Mouse (Mus musculus) neural tube, embryonic 14.5 days (tissue): ENCODE data around the gene Dexi. TPM values are rescaled to one million over a fixed set of nuclear protein-coding genes. Genes with fewer than 3 reads are reported as not detected.

Experiments used
- ATAC-seq: fragments of 200-750 bp; cut with Nextera tagmentation; 2 replicates; pipeline ENCODE4 v1.8.0; 2017; ENCODE audit warnings: low read depth, mild to moderate bottlenecking, moderate TSS enrichment, moderate library complexity
- H3K27ac ChIP-seq: fragments of 300-500 bp; sonication (generic); 2 replicates; pipeline ENCODE4 v1.5.1; 2014; ENCODE audit warnings: low read depth, mild to moderate bottlenecking, control low read depth, low read length, moderate library complexity, mixed read lengths
- H3K27me3 ChIP-seq: fragments of 300-500 bp; sonication (generic); 2 replicates; pipeline ENCODE4 v1.6.1; 2014; ENCODE audit warnings: low read length; ENCODE audit not compliant: control insufficient read depth, insufficient read depth
- H3K36me3 ChIP-seq: fragments of 300-500 bp; sonication (generic); 2 replicates; pipeline ENCODE4 v1.6.1; 2014; ENCODE audit warnings: low read length, mixed read lengths; ENCODE audit not compliant: control insufficient read depth, insufficient read depth
- H3K4me1 ChIP-seq: fragments of 300-500 bp; sonication (generic); 2 replicates; pipeline ENCODE4 v1.6.1; 2014; ENCODE audit warnings: low read length; ENCODE audit not compliant: control insufficient read depth, insufficient read depth
- H3K4me2 ChIP-seq: fragments of 300-500 bp; sonication (generic); 2 replicates; pipeline ENCODE4 v1.6.1; 2014; ENCODE audit warnings: mild to moderate bottlenecking, low read depth, low read length, control low read depth
- H3K4me3 ChIP-seq: fragments of 300-500 bp; sonication (generic); 2 replicates; pipeline ENCODE4 v1.5.1; 2014; ENCODE audit warnings: low read depth, low read length, control low read depth, mixed read lengths
- H3K9ac ChIP-seq: fragments of 300-500 bp; sonication (generic); replicated peaks from 2 replicates; pipeline ENCODE4 v1.6.1; 2014; ENCODE audit warnings: low read depth, mild to moderate bottlenecking, control low read depth, low read length, mixed read lengths
- H3K9me3 ChIP-seq: fragments of 300-500 bp; sonication (generic); 2 replicates; pipeline ENCODE4 v1.6.1; 2016; ENCODE audit warnings: low read length; ENCODE audit not compliant: control insufficient read depth
- WGBS: fragments of 180-500 bp; shearing (Covaris S2); extraction: QIAGEN DNeasy Blood & Tissue Kit; methylation state at CpG from one replicate; pipeline ENCODE4 v1.1.7; 2014; 5-methylcytosine and 5-hydroxymethylcytosine counted together
- polyA plus RNA-seq: library from polyadenylated mRNA; unstranded; fragments of >200 nt; fragmentation: Nextera tagmentation; extraction: Ambion mirVana; gene quantifications from 2 replicates; pipeline ENCODE4 v1.2.1, GENCODE M21; 2014

Dexi gene
- polyA plus RNA-seq, 1 experiment from 2014 or later: 26.9 TPM

DNA sequence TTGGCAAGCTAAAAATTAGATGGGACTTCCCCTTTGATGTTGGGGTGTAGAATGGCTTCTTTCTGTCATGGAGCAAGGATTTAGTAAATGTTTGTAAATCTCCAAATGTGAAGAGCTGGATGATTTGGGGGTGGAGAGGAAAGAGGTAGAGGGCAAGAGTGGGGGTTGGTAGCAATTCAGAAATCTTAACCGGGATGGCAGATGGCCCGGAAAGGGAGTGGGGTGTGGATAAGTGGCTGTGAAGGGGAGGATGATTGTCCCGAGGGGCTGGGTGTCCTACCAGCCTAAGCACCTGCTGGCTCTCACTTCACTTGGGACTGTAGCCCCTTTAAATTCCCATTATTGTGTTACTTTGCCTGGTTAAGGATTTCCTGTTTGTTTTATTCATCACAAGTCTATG lies 4.0 kb upstream of the Dexi start:
- no peak for ATAC-seq
- no peaks in the 10 kb centered on the region for H3K27me3 ChIP-seq
- H3K9ac ChIP-seq: no peak overlapping the region
- H3K4me3 ChIP-seq: no peak overlapping the region
- no peak overlapping the region for H3K4me2 ChIP-seq
- WGBS: 65% methylated on average over 3 of the region's 3 CpGs
- H3K27ac ChIP-seq: no peak overlapping the region
- no peaks in the 10 kb centered on the region for H3K9me3 ChIP-seq
- peaks cover 14% of the 10 kb centered on the region for H3K4me1 ChIP-seq
- H3K36me3 ChIP-seq: no peaks in the 10 kb centered on the region

DNA sequence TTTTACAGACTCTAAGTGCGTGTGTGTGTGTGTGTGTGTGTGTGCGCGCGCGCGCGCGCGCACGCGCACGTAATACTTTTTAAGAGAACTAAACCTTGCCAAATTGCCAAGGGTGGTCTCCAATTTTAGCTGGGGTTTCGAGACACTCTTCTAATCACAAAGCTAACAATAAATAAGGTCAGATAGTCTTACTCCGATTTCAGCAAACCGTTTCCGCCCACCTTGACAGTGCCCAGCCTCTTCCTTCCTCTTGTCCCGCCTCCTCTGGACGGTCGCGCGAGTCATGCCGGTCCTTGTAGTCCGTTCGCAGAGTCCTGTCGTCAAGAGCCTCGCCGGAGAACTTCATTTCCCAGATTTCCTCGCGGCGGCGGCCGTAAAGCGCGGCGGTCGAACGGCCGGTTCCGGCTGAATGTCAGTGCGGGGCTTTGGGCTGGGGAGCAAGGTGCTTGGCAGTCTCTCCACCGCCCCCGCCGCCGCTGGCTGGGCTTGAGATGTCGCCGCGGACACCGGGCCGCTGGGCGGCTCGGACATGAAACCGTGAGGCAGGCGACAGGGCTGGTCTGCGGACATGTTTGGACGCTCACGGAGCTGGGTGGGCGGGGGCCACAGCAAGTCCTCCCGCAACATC lies 2.3 kb upstream of the Dexi start, which contains the start of gene Clec16a:
Gene Clec16a (plus strand): TSS at position 345 of the 628 bp plus-strand sequence.
- H3K36me3 ChIP-seq: no peaks in the 10 kb centered on the region
- peak within 1 kb of the TSS; percentile 72 for H3K9ac ChIP-seq
- H3K4me2 ChIP-seq: peak within 1 kb of the TSS; percentile 81
- H3K4me3 ChIP-seq: peak within 1 kb of the TSS; percentile 85
- H3K27me3 ChIP-seq: no peaks in the 10 kb centered on the region
- H3K9me3 ChIP-seq: no peaks in the 10 kb centered on the region
- under 1% methylated on average over 58 of the region's 58 CpGs for WGBS
- peak; percentile 92 for ATAC-seq
- no peak within 1 kb of the TSS for H3K27ac ChIP-seq
- peaks cover 31% of the 10 kb centered on the region for H3K4me1 ChIP-seq

DNA sequence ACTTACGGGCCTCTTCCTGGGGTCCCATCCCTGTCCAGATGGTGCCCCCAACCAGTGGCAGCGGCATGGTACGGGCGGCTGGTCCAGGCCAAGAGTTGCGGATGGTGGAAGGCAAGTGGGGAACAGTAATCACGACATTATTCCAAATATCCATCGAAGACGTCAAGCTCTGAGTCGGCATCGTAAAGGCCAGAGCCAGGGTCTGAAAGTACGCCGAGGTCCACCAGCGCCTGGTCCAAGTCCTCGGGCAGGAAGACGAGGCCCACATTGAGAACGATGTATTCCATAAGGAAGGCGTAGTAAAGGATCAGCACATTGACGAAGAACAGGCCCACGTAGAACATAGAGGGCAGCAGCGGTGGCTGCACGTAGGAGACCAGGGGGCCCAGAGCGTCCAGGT lies 588 bp downstream of the Dexi start:
- Histone ChIP-seq H3K27ac (peak overlapping the region; percentile 80), H3K4me1 (peaks cover 49% of the 10 kb centered on the region), H3K4me2 (peak overlapping the region; percentile 74), H3K27me3 (no peaks in the 10 kb centered on the region), H3K36me3 (no peaks in the 10 kb centered on the region), H3K9ac (peak overlapping the region; percentile 95), H3K4me3 (peak overlapping the region; percentile 92), H3K9me3 (no peaks in the 10 kb centered on the region)
- peak; percentile 18 for ATAC-seq
- 2% methylated on average over 22 of the region's 22 CpGs for WGBS

DNA sequence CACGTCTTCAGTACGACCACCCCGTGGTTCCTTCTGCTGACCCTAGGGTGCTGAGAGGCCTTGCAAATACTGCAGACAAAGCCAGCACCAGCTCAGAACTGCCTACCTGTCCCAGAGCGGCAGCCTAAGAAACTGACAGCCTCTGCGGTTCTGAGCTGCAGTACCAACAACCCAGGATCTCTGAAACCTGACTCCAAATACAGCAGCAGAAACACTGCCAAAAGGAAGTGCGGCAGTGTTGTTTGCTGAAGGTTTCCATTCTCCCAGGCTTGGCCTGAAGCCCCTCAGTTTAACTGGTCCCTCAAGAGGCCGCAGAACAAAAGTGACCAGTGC lies 1.3 kb downstream of the Dexi start:
- no peak for ATAC-seq
- Histone ChIP-seq H3K27ac (no peak overlapping the region; the same call in 1 of the 2 replicates), H3K9ac (peak overlapping the region; percentile 95), H3K27me3 (no peaks in the 10 kb centered on the region), H3K4me2 (peak overlapping the region; percentile 74), H3K36me3 (no peaks in the 10 kb centered on the region), H3K4me3 (peak overlapping the region; percentile 92), H3K4me1 (peaks cover 44% of the 10 kb centered on the region), H3K9me3 (no peaks in the 10 kb centered on the region)
- WGBS: 32% methylated on average over 7 of the region's 7 CpGs

DNA sequence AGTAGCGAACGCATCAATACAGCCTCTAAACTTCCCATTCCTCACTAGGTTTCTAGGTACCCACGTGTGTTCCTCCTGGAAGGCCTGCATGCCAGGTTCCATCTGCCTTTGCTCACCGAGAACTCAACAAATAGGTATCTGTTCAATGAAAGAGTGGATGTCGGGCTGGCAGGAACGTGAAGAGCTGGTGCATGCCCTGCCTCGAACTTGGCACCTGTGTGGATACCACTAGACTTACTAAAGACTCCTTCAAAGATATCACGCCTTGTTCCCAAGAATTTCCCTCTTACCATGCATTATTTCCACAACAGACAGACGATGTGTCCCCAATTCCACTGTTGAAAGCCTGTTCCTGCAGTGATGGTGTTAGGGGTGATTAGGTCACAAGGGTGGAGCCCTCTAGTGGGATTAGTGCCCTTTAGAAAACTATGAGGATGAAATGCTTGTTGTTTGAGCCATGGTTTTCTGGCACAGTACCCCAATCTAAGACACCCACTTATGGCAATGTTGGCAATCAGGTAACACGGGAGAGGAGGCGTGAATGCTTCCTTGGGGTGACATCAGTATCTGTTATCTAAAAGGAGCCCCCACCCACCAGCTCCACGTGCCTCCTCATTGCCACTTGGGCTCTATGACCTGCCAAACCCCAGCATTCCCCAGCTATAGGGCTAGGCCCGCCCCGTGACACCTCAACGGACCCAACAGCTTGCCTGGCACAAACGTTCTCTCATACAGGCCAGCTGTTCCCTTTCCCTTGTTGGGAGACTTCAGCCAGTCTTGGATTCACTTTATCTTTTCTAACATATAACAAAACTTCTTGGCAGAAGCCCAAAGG lies 1.9 kb downstream of the Dexi start:
- Histone ChIP-seq H3K27me3 (no peaks in the 10 kb centered on the region), H3K9me3 (no peaks in the 10 kb centered on the region), H3K4me2 (peak overlapping the region; percentile 74), H3K36me3 (no peaks in the 10 kb centered on the region), H3K27ac (no peak overlapping the region; the same call in 1 of the 2 replicates), H3K4me1 (peaks cover 38% of the 10 kb centered on the region), H3K4me3 (peak overlapping the region; percentile 92), H3K9ac (peak overlapping the region; percentile 95)
- ATAC-seq: no peak
- 74% methylated on average over 16 of the region's 16 CpGs for WGBS

DNA sequence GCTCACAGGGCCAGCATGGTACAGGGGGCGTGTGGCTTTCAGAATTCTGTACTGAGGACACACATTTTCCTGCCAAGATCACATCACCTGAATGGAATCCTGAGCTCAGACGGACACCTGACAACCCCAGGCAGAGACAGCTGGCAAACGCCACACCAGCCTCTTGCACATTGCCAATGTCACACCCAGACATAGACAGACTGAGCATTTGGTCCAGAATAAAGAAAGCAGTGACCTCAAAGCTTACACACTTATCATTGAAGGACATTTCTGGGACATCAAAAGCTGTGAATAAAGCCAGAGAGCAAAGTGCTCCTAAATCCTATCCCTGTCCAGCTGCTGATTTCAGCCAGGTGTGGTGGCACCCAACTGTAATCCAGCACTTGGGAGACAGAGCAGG lies 5.9 kb downstream of the Dexi start:
- Histone ChIP-seq H3K9ac (no peak overlapping the region), H3K4me1 (peaks cover 36% of the 10 kb centered on the region), H3K27ac (no peak overlapping the region), H3K4me3 (no peak overlapping the region), H3K27me3 (no peaks in the 10 kb centered on the region), H3K9me3 (no peaks in the 10 kb centered on the region), H3K36me3 (no peaks in the 10 kb centered on the region), H3K4me2 (no peak overlapping the region)
- 81% methylated on average over 3 of the region's 3 CpGs for WGBS
- ATAC-seq: no peak

DNA sequence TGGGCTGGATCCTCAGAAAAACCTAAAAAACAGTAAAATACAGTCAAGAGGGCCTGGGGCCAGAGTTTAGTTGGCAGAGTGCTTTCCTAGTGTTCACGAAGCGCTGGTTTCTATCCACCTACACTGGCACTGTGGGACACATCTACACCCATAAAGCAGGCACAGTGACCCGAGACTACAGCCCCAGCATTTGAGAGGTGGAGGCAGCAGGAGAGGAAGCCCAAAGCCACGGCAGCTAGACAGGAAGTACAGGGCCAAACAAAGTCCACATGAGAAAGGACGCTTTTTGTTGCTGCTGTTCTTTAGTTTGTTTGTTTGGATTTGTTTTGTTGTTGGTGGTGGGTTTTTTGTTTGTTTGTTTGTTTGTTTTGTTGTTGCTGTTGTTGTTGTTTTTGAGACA lies 6.5 kb downstream of the Dexi start:
- no peak overlapping the region for H3K4me3 ChIP-seq
- no peaks in the 10 kb centered on the region for H3K27me3 ChIP-seq
- H3K9ac ChIP-seq: no peak overlapping the region
- H3K4me1 ChIP-seq: peaks cover 30% of the 10 kb centered on the region
- 86% methylated on average over 5 of the region's 5 CpGs for WGBS
- ATAC-seq: no peak
- no peaks in the 10 kb centered on the region; the same call in 1 of the 2 replicates for H3K36me3 ChIP-seq
- H3K9me3 ChIP-seq: no peaks in the 10 kb centered on the region
- no peak overlapping the region for H3K27ac ChIP-seq
- H3K4me2 ChIP-seq: no peak overlapping the region

DNA sequence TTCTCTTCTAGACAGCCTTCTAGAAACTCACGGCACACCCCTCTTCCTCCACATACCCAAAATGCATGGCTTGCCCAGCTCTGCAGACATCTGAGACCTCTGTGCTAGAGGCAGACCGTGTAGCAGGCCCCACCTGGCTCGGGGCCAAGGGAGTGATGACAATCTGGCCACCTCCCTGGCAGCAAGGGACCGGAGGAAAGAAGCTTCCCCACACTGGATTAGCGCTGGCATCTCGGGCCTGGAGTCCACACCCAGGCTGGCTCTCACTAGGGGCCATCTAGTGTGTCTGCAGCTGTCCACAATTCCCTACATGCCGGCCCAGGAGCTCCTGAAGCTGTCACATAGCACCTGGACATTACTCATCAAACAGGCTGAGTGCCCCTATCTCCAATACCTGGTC lies 8.3 kb downstream of the Dexi start:
- no peaks in the 10 kb centered on the region for H3K27me3 ChIP-seq
- no peak overlapping the region for H3K27ac ChIP-seq
- peaks cover 6% of the 10 kb centered on the region for H3K36me3 ChIP-seq
- peaks cover 12% of the 10 kb centered on the region for H3K4me1 ChIP-seq
- no peak for ATAC-seq
- no peak overlapping the region for H3K4me2 ChIP-seq
- WGBS: 66% methylated on average over 7 of the region's 7 CpGs
- no peak overlapping the region for H3K9ac ChIP-seq
- no peaks in the 10 kb centered on the region for H3K9me3 ChIP-seq
- H3K4me3 ChIP-seq: no peak overlapping the region

DNA sequence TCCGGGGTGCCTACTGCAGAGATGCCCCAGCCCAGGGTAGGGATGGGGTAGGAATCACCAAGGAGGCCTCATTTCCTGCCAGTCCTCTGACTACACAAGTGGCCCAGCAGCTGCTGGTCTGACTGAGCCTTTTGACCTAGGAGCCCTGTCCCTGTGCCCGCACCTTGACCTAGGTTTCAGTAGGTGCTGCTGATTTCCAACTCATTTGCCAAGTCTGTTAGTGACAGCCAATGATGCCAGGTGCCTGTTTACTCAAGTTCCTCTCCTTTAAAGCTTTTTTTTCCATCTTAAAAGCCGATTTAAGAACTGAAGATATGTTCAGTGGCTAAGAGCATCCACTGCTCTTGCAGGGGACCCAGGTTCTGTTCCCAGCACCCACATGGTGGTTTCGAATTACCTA lies 9.1 kb downstream of the Dexi start:
- H3K27me3 ChIP-seq: no peaks in the 10 kb centered on the region
- 0 out of 2 replicates have a peak, but pooled peaks cover 5% of the 10 kb centered on the region for H3K4me1 ChIP-seq
- no peaks in the 10 kb centered on the region for H3K9me3 ChIP-seq
- WGBS: 90% methylated on average over 4 of the region's 4 CpGs
- H3K9ac ChIP-seq: no peak overlapping the region
- H3K4me3 ChIP-seq: no peak overlapping the region
- no peak overlapping the region for H3K4me2 ChIP-seq
- no peak overlapping the region for H3K27ac ChIP-seq
- ATAC-seq: no peak
- H3K36me3 ChIP-seq: peaks cover 6% of the 10 kb centered on the region
